Mouse (Mus musculus) stomach, embryonic 14.5 days (tissue): ENCODE results near the gene Amy1. TPM values are rescaled to one million over a fixed set of nuclear protein-coding genes. Genes with fewer than 3 reads are reported as not detected.
"Not testable (repeated sequence)": the region's sequence is repeated elsewhere in the genome, so short reads cannot be mapped to it uniquely, and the experiment has no call there.

Source experiments
- ATAC-seq: fragments of 200-750 bp; cut with Nextera tagmentation; 2 replicates; pipeline ENCODE4 v1.8.0; 2017; ENCODE audit warnings: low read depth, moderate TSS enrichment; ENCODE audit not compliant: insufficient number of reproducible peaks, insufficient read depth, low FRiP score
- H3K27ac ChIP-seq: fragments of 300-500 bp; sonication (generic); 2 replicates; pipeline ENCODE4 v1.5.1; 2014; ENCODE audit warnings: mild to moderate bottlenecking, low read length, moderate library complexity, mixed read lengths
- H3K27me3 ChIP-seq: fragments of 300-500 bp; sonication (generic); 2 replicates; pipeline ENCODE4 v1.6.1; 2014; ENCODE audit warnings: low read length, control low read depth, mixed read lengths; ENCODE audit not compliant: control insufficient read depth, insufficient read depth
- H3K36me3 ChIP-seq: fragments of 300-500 bp; sonication (generic); 2 replicates; pipeline ENCODE4 v1.6.1; 2014; ENCODE audit warnings: mild to moderate bottlenecking, control low read depth, low read length, moderate library complexity, mixed read lengths; ENCODE audit not compliant: control insufficient read depth, insufficient read depth
- H3K4me1 ChIP-seq: fragments of 300-500 bp; sonication (generic); 2 replicates; pipeline ENCODE4 v1.6.1; 2014; ENCODE audit warnings: low read length, control low read depth, mixed read lengths; ENCODE audit not compliant: control insufficient read depth, insufficient read depth
- H3K4me2 ChIP-seq: fragments of 300-500 bp; sonication (generic); replicated peaks from 2 replicates; pipeline ENCODE4 v1.6.1; 2014; ENCODE audit warnings: low read depth, low read length, control low read depth
- H3K4me3 ChIP-seq: fragments of 300-500 bp; sonication (generic); 2 replicates; pipeline ENCODE4 v1.5.1; 2014; ENCODE audit warnings: low read depth, low read length, control low read depth
- H3K9ac ChIP-seq: fragments of 300-500 bp; sonication (generic); replicated peaks from 2 replicates; pipeline ENCODE4 v1.6.1; 2014; ENCODE audit warnings: low read depth, mild to moderate bottlenecking, control low read depth, low read length, moderate library complexity, mixed read lengths
- H3K9me3 ChIP-seq: fragments of 300-500 bp; sonication (generic); 2 replicates; pipeline ENCODE4 v1.6.1; 2016; ENCODE audit warnings: low read depth, low read length, control low read depth; ENCODE audit not compliant: control insufficient read depth
- WGBS: fragments of 180-500 bp; shearing (Covaris S2); extraction: QIAGEN DNeasy Blood & Tissue Kit; methylation state at CpG from one replicate; pipeline ENCODE4 v1.1.7; 2014; 5-methylcytosine and 5-hydroxymethylcytosine counted together
- polyA plus RNA-seq: library from polyadenylated mRNA; unstranded; fragments of >200 nt; fragmentation: Nextera tagmentation; extraction: Ambion mirVana; gene quantifications from 2 replicates; pipeline ENCODE4 v1.2.1, GENCODE M21; 2014

The Amy1 gene
- polyA plus RNA-seq, 1 experiment from 2014 or later, result 1.8 TPM

- Histone ChIP-seq H3K36me3 (no peaks in the 10 kb centered on the region), H3K4me2 (no peak overlapping the region), H3K4me3 (no peak overlapping the region), H3K27ac (no peak overlapping the region), H3K9me3 (no peaks in the 10 kb centered on the region), H3K9ac (no peak overlapping the region), H3K27me3 (no peaks in the 10 kb centered on the region), H3K4me1 (no peaks in the 10 kb centered on the region)
- no peak for ATAC-seq
- 70% methylated on average over 4 of the region's 4 CpGs for WGBS
Measured at GRCm38 (mm10) chr3:113574578-113574977, 31.9 kb downstream of the Amy1 start.

- H3K4me1 ChIP-seq, result no peaks in the 10 kb centered on the region
- H3K4me3 ChIP-seq, result no peak overlapping the region
- no peaks in the 10 kb centered on the region for H3K9me3 ChIP-seq
- H3K9ac ChIP-seq, result no peak overlapping the region
- H3K36me3 ChIP-seq, result no peaks in the 10 kb centered on the region
- WGBS, result 54% methylated on average over 2 of the region's 2 CpGs
- no peak for ATAC-seq
- no peak overlapping the region for H3K4me2 ChIP-seq
- H3K27ac ChIP-seq, result no peak overlapping the region
- no peaks in the 10 kb centered on the region for H3K27me3 ChIP-seq
Measured at GRCm38 (mm10) chr3:113574138-113574537, 32.4 kb downstream of the Amy1 start.

GRCm38 (mm10) chr3:113572158-113572557, 34.3 kb downstream of the Amy1 start:
- WGBS, result 55% methylated on average over 3 of the region's 3 CpGs
- H3K9ac ChIP-seq, result no peak overlapping the region

GRCm38 (mm10) chr3:113539692-113540091, 66.8 kb downstream of the Amy1 start:
- Histone ChIP-seq H3K9ac (no peak overlapping the region), H3K4me3 (no peak overlapping the region), H3K4me2 (no peak overlapping the region), H3K36me3 (no peaks in the 10 kb centered on the region), H3K4me1 (no peaks in the 10 kb centered on the region), H3K27me3 (no peaks in the 10 kb centered on the region), H3K27ac (no peak overlapping the region), H3K9me3 (no peaks in the 10 kb centered on the region)
- no peak for ATAC-seq

More at GRCm38 (mm10) chr3:113572158-113572557, 34.3 kb downstream of the Amy1 start:
- no peak overlapping the region for H3K27ac ChIP-seq
- no peaks in the 10 kb centered on the region for H3K4me1 ChIP-seq
- H3K27me3 ChIP-seq, result no peaks in the 10 kb centered on the region
- ATAC-seq, result no peak
- H3K9me3 ChIP-seq, result no peaks in the 10 kb centered on the region
- H3K36me3 ChIP-seq, result no peaks in the 10 kb centered on the region
- no peak overlapping the region for H3K4me3 ChIP-seq
- no peak overlapping the region for H3K4me2 ChIP-seq

- H3K9ac ChIP-seq, H3K36me3 ChIP-seq, H3K4me2 ChIP-seq, H3K27me3 ChIP-seq, H3K9me3 ChIP-seq, H3K27ac ChIP-seq, ATAC-seq, H3K4me1 ChIP-seq, H3K4me3 ChIP-seq: not testable (repeated sequence)
- 82% methylated on average over 2 of the region's 3 CpGs for WGBS
Measured at GRCm38 (mm10) chr3:113532328-113532727, 74.2 kb downstream of the Amy1 start, which contains the start of gene Amy2a1. Gene Amy2a1 (minus strand): TSS chr3:113532428.

Other genes with a start within 250 kb of the Amy1 start
- 80.4 TPM in 1 of 2 replicates, not detected in the other for gene Amy2a1, start 74.3 kb downstream of the Amy1 start, polyA plus RNA-seq
- gene Rnpc3, start 23.4 kb upstream of the Amy1 start, polyA plus RNA-seq, result 40.7 and 45.1 TPM in 2 replicates